Mouse (Mus musculus) ovary, adult 18-20 months (tissue): ENCODE measurements around the gene 1190007I07Rik.

Source experiments
- DNase-seq: peaks from one replicate; pipeline ENCODE4 v3.0.0; 2022; ENCODE audit warnings: low spot score, mixed read lengths

The 1190007I07Rik gene

GRCm38 (mm10) chr10:82622671-82623552, at the start of gene 1190007I07Rik:
TSS of gene 1190007I07Rik (minus strand) at chr10:82623228.
- DNase-seq, result peak; percentile 83

- DNase-seq, result no peak
Measured at GRCm38 (mm10) chr10:82670205-82670604, 47.2 kb upstream of the 1190007I07Rik start.

GRCm38 (mm10) chr10:82666436-82667234, 43.6 kb upstream of the 1190007I07Rik start:
- DNase-seq, result peak; percentile 60

GRCm38 (mm10) chr10:82665951-82666350, 42.9 kb upstream of the 1190007I07Rik start:
- DNase-seq, result no peak

- DNase-seq, result no peak
Measured at GRCm38 (mm10) chr10:82663289-82663688, 40.3 kb upstream of the 1190007I07Rik start.

GRCm38 (mm10) chr10:82662267-82662990, 39.4 kb upstream of the 1190007I07Rik start:
- no peak for DNase-seq

GRCm38 (mm10) chr10:82661820-82662219, 38.8 kb upstream of the 1190007I07Rik start:
- no peak for DNase-seq

GRCm38 (mm10) chr10:82654581-82654980, 31.6 kb upstream of the 1190007I07Rik start:
- no peak for DNase-seq

GRCm38 (mm10) chr10:82652625-82653024, 29.6 kb upstream of the 1190007I07Rik start:
- DNase-seq, result no peak

GRCm38 (mm10) chr10:82651221-82651620, 28.2 kb upstream of the 1190007I07Rik start:
- DNase-seq, result no peak

- DNase-seq, result no peak
Measured at GRCm38 (mm10) chr10:82647205-82647811, 24.3 kb upstream of the 1190007I07Rik start.

- no peak for DNase-seq
Measured at GRCm38 (mm10) chr10:82646083-82646482, 23.1 kb upstream of the 1190007I07Rik start.

- no peak for DNase-seq
Measured at GRCm38 (mm10) chr10:82641481-82641880, 18.5 kb upstream of the 1190007I07Rik start.

GRCm38 (mm10) chr10:82639032-82639698, 16.1 kb upstream of the 1190007I07Rik start:
- DNase-seq, result no peak

- DNase-seq, result no peak
Measured at GRCm38 (mm10) chr10:82636321-82636720, 13.3 kb upstream of the 1190007I07Rik start.

GRCm38 (mm10) chr10:82634348-82634747, 11.3 kb upstream of the 1190007I07Rik start:
- DNase-seq, result no peak

GRCm38 (mm10) chr10:82632496-82633280, 9.7 kb upstream of the 1190007I07Rik start:
- no peak for DNase-seq

GRCm38 (mm10) chr10:82631133-82631532, 8.1 kb upstream of the 1190007I07Rik start:
- DNase-seq, result no peak

- DNase-seq, result no peak
Measured at GRCm38 (mm10) chr10:82630497-82630896, 7.5 kb upstream of the 1190007I07Rik start.

GRCm38 (mm10) chr10:82629586-82630255, 6.7 kb upstream of the 1190007I07Rik start, which contains the start of gene Tdg:
TSS of gene Tdg (plus strand) at chr10:82629828.
- DNase-seq, result peak; percentile 91
